Mouse (Mus musculus) ovary, adult 2 months (tissue): ENCODE measurements around the gene Ptprn. TPM values are rescaled to one million over a fixed set of nuclear protein-coding genes. Genes with fewer than 3 reads are reported as not detected.

Source experiments
- polyA plus RNA-seq: library from polyadenylated mRNA; depleted of rRNA; stranded (reverse); fragments of >200 nt; gene quantifications from 2 replicates; pipeline ENCODE4 v1.2.3, GENCODE M21; 2012; rRNA removed

The Ptprn gene
- polyA plus RNA-seq = 4.9 and 5.2 TPM in 2 replicates

GRCm38 (mm10) chr1:75264091-75264880, at the start of gene Ptprn:
Gene Ptprn, minus strand, starts transcription at chr1:75264502.

GRCm38 (mm10) chr1:75278228-75278627, 13.9 kb upstream of the Ptprn start, which contains the start of gene Resp18:
Gene Resp18, minus strand, starts transcription at chr1:75278415.

GRCm38 (mm10) chr1:75236117-75237050, 27.9 kb downstream of the Ptprn start, which contains the start of gene Dnajb2:
Gene Dnajb2, plus strand, starts transcription at chr1:75236406.

GRCm38 (mm10) chr1:75231664-75232152, 32.6 kb downstream of the Ptprn start, which contains the start of gene A630095N17Rik:
Gene A630095N17Rik, minus strand, starts transcription at chr1:75232102.

GRCm38 (mm10) chr1:75219531-75219930, 44.8 kb downstream of the Ptprn start, which contains the start of gene Tuba4a:
Gene Tuba4a, minus strand, starts transcription at chr1:75219865.

GRCm38 (mm10) chr1:75210136-75211087, 53.9 kb downstream of the Ptprn start, which contains the start of the genes Glb1l and Stk16:
Gene Glb1l, minus strand, starts transcription at chr1:75210813.
Gene Stk16, plus strand, starts transcription at chr1:75210838.

Other genes with a start within 250 kb of the Ptprn start
- 2.1 and 3.5 TPM in 2 replicates for gene Nhej1, start 139.3 kb downstream of the Ptprn start, polyA plus RNA-seq
- 3.9 and 5.1 TPM in 2 replicates for gene Slc23a3, start 130.6 kb downstream of the Ptprn start, polyA plus RNA-seq
- gene Cnppd1, start 121.8 kb downstream of the Ptprn start, polyA plus RNA-seq = 64.3 and 75.8 TPM in 2 replicates
- gene Retreg2, start 121.7 kb downstream of the Ptprn start, polyA plus RNA-seq = 186 and 202 TPM in 2 replicates
- 66.6 and 67.1 TPM in 2 replicates for gene Zfand2b, start 95.9 kb downstream of the Ptprn start, polyA plus RNA-seq
- gene Abcb6, start 84.1 kb downstream of the Ptprn start, polyA plus RNA-seq = 30.3 and 33.2 TPM in 2 replicates
- gene Ankzf1, start 72.4 kb downstream of the Ptprn start, polyA plus RNA-seq = 19.0 and 20.5 TPM in 2 replicates
- 71.9 and 76.6 TPM in 2 replicates for gene Atg9a, start 72.3 kb downstream of the Ptprn start, polyA plus RNA-seq
- 14.4 and 16.6 TPM in 2 replicates for gene Glb1l, start 53.7 kb downstream of the Ptprn start, polyA plus RNA-seq
- gene Stk16, start 53.7 kb downstream of the Ptprn start, polyA plus RNA-seq = 151 and 159 TPM in 2 replicates
- gene Tuba4a, start 44.6 kb downstream of the Ptprn start, polyA plus RNA-seq = 13.2 and 18.2 TPM in 2 replicates
- not detected in 2 replicates for gene A630095N17Rik, start 32.4 kb downstream of the Ptprn start, polyA plus RNA-seq
- gene Dnajb2, start 28.1 kb downstream of the Ptprn start, polyA plus RNA-seq = 65.5 and 66.2 TPM in 2 replicates
- gene Resp18, start 13.9 kb upstream of the Ptprn start, polyA plus RNA-seq = not detected in 2 replicates
- gene Dnpep, start 53.5 kb upstream of the Ptprn start, polyA plus RNA-seq = 237 and 252 TPM in 2 replicates
- gene Des, start 95.8 kb upstream of the Ptprn start, polyA plus RNA-seq = 181 and 202 TPM in 2 replicates
- gene Speg, start 110.8 kb upstream of the Ptprn start, polyA plus RNA-seq = 97.8 and 125 TPM in 2 replicates
- gene Gmppa, start 171.4 kb upstream of the Ptprn start, polyA plus RNA-seq = 156 and 167 TPM in 2 replicates
- 2.7 and 3.4 TPM in 2 replicates for gene Asic4, start 185.9 kb upstream of the Ptprn start, polyA plus RNA-seq
- gene Chpf, start 214.8 kb upstream of the Ptprn start, polyA plus RNA-seq = 297 and 402 TPM in 2 replicates
- 8.4 and 10.4 TPM in 2 replicates for gene Tmem198, start 215.0 kb upstream of the Ptprn start, polyA plus RNA-seq
- 725 and 800 TPM in 2 replicates for gene Obsl1, start 241.9 kb upstream of the Ptprn start, polyA plus RNA-seq
- gene Inha, start 242.6 kb upstream of the Ptprn start, polyA plus RNA-seq = 6,588 and 7,990 TPM in 2 replicates